Mouse (Mus musculus) brain, embryonic 14.5 days (tissue): ENCODE results near the gene Sh3bgrl.

Source experiments
- CTCF ChIP-seq: fragments of 200-500 bp; IDR thresholded peaks from 2 replicates; pipeline ENCODE4 v1.5.1; 2012; ENCODE audit warnings: inconsistent platforms, mild to moderate bottlenecking, moderate library complexity, borderline replicate concordance; ENCODE audit not compliant: insufficient read depth, insufficient read length; ENCODE audit errors: extremely low read depth
- POLR2A ChIP-seq: fragments of 200-500 bp; IDR thresholded peaks from 2 replicates; pipeline ENCODE4 v1.6.1; 2012; ENCODE audit warnings: mild to moderate bottlenecking, inconsistent platforms, borderline replicate concordance; ENCODE audit not compliant: poor library complexity, insufficient read depth, insufficient read length, severe bottlenecking; ENCODE audit errors: extremely low read depth

GRCm38 (mm10) chrX:109142281-109142680, 47.1 kb downstream of the Sh3bgrl start:
- TF ChIP-seq CTCF (no peak), POLR2A (no peak)
